13 mouse cellular contexts compared by ENCODE assay signal in the genomic region with DNA sequence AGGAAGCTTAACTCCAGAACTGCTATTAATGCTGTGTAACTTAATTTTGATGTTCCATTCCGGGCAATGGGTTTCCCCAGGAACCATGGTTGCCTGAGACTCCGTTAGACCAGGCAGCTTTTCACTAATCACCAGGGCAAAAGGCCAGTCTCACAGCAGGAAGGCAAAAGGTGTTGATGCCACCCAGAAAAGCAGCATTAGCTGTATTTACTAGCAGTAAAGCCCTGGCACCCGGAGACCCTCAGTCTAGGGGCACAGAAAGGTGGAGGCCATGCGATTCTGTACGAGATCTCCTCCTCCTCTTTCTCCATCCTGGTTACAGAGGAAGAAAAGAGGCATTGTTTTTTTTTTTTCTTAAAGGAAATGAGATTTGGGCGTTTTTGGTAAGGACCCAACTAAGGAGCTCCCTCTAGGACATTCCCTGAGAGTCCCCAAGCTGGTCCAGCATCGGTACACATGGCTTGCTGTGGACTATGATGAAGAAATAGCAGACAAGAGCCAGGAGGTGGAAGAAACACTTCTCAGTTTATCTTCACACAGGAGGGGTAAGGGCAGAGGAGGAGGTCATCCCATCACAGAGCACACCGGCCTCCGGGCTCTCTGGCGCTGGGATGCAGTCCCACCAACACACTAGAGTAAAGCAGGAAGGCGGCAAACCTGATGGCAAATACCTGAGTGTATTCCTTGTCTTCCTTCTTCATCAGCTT. TPM values are rescaled to one million over a fixed set of nuclear protein-coding genes. Genes with fewer than 3 reads are reported as not detected.
DNase-seq lines count a peak whose midpoint lies in the region; ATAC-seq and TF ChIP-seq lines count a peak whose summit lies in the region.
"Had no signal": no experiment of that assay in that cellular context is flagged by ENCODE, and none has a peak within 500 bp of the region (broad histone marks: within the 10 kb centered on the region; RNA-seq: fewer than 3 reads in every experiment).

No protein-coding gene starts in this region.

- no peaks in the 10 kb centered on the region for H3K27me3 ChIP-seq in heart, embryonic 13.5 days (replicated peaks)
- H3K27me3 ChIP-seq in heart, embryonic 12.5 days (replicated peaks), result no peaks in the 10 kb centered on the region
- peaks cover 12% of the 10 kb centered on the region for H3K27me3 ChIP-seq in CH12.LX (replicated peaks)

- TF ChIP-seq EP300 in CH12.LX (IDR thresholded peaks at IDR 0.05; ENCODE audit: low read length), result no peak

- no peak overlapping the region for H3K27ac ChIP-seq in heart, embryonic 13.5 days (replicated peaks)
- H3K27ac ChIP-seq in heart, embryonic 12.5 days (ENCODE audit: poor library complexity, severe bottlenecking), result no peak overlapping the region
- no peak overlapping the region for H3K27ac ChIP-seq in CH12.LX (ENCODE audit: insufficient read depth, low read depth)

- H3K4me3 ChIP-seq in heart, embryonic 13.5 days, result no peak overlapping the region
- no peak overlapping the region for H3K4me3 ChIP-seq in heart, embryonic 12.5 days
- H3K4me3 ChIP-seq in lung, adult 2 months (replicated peaks; ENCODE audit: extremely low read depth, low read depth, low read length), result no peak overlapping the region
- no peak overlapping the region for H3K4me3 ChIP-seq in CH12.LX (replicated peaks in 1 of 3; ENCODE audit: low read depth in 2 of 3, low read length in 2 of 3, poor library complexity in 1 of 3)

- WGBS in heart, embryonic 13.5 days, result 69% methylated on average over 11 of the region's 11 CpGs
- 74% methylated on average over 11 of the region's 11 CpGs for WGBS in heart, embryonic 12.5 days
- WGBS in lung, adult 2 months, result 62% methylated on average over 11 of the region's 11 CpGs

- H3K4me2 ChIP-seq in heart, embryonic 13.5 days, result no peak overlapping the region
- no peak overlapping the region for H3K4me2 ChIP-seq in heart, embryonic 12.5 days
- no peak overlapping the region for H3K4me2 ChIP-seq in CH12.LX (ENCODE audit: insufficient read depth, low read depth, poor library complexity, severe bottlenecking)

- dilution Hi-C loops in CH12.LX (cut with MboI; ENCODE audit: extremely low pct_ligation_motif_present, extremely low pct_unique_long_range_greater_than_20kb, low sequenced_read_pairs), result no loop called here

- H3K9ac ChIP-seq in heart, embryonic 13.5 days, result peak overlapping the region; percentile 82
- H3K9ac ChIP-seq in heart, embryonic 12.5 days, result no peak overlapping the region; the same call in 1 of the 2 replicates
- H3K9ac ChIP-seq in CH12.LX (ENCODE audit: insufficient read depth, low read depth), result no peak overlapping the region

- no peak for ATAC-seq in heart, embryonic 13.5 days (ENCODE audit: extremely low read depth, insufficient number of reproducible peaks, low FRiP score, low TSS enrichment)
- ATAC-seq in heart, embryonic 12.5 days (ENCODE audit: insufficient number of reproducible peaks, low FRiP score), result no peak
- ATAC-seq in CD4-positive, CD25-positive, alpha-beta regulatory T cell, adult 4 months, result no peak
- no peak for ATAC-seq in activated CD4-positive, CD25-positive, alpha-beta regulatory T cell, adult 4 months
- ATAC-seq: intestine, postnatal 0 days had no signal

- no peaks in the 10 kb centered on the region for H3K9me3 ChIP-seq in heart, embryonic 13.5 days
- no peaks in the 10 kb centered on the region for H3K9me3 ChIP-seq in heart, embryonic 12.5 days (replicated peaks)
- H3K9me3 ChIP-seq in CH12.LX (replicated peaks; ENCODE audit: low read length), result peaks cover 23% of the 10 kb centered on the region

- no peak for TF ChIP-seq CTCF in lung, adult 2 months (IDR thresholded peaks at IDR 0.05; ENCODE audit: insufficient read depth, low read length)
- TF ChIP-seq CTCF in CH12.LX (conservative IDR thresholded peaks at IDR 0.05 in 1 of 2, IDR thresholded peaks at IDR 0.05 in 1 of 2; ENCODE audit: low read depth in 2 of 2, low read length in 2 of 2), result no peak

- peaks cover 31% of the 10 kb centered on the region for H3K79me2 ChIP-seq in CH12.LX (replicated peaks; ENCODE audit: control insufficient read depth, extremely low read depth, insufficient read depth, poor library complexity, severe bottlenecking)

- peaks cover 56% of the 10 kb centered on the region for H3K36me3 ChIP-seq in heart, embryonic 13.5 days
- H3K36me3 ChIP-seq in heart, embryonic 12.5 days, result peaks cover 52% of the 10 kb centered on the region
- peaks cover 41 to 54% of the 10 kb centered on the region in 2 experiments for H3K36me3 ChIP-seq in CH12.LX (replicated peaks in 1 of 2; ENCODE audit: control insufficient read depth in 1 of 2, insufficient read depth in 1 of 2, low read length in 1 of 2)

- in situ Hi-C loops in CH12.LX (cut with MboI; ENCODE audit: low pct_ligation_motif_present, low pct_unique_long_range_greater_than_20kb, low sequenced_read_pairs), result loop anchor here (25.0 kb wide), 1 partner anchor 312 kb away; no protein-coding TSS in a partner anchor

- TF ChIP-seq POLR2A in lung, adult 2 months (IDR thresholded peaks at IDR 0.05; ENCODE audit: borderline replicate concordance, extremely low read depth, low read depth, low read length), result no peak
- no peak for TF ChIP-seq POLR2A in CH12.LX (IDR thresholded peaks at IDR 0.05; ENCODE audit: low read depth, low read length)

- peaks cover 34% of the 10 kb centered on the region for H3K4me1 ChIP-seq in heart, embryonic 13.5 days
- peaks cover 23% of the 10 kb centered on the region for H3K4me1 ChIP-seq in heart, embryonic 12.5 days (replicated peaks)
- H3K4me1 ChIP-seq in lung, adult 2 months (ENCODE audit: control insufficient read depth, insufficient read depth, low read length), result peaks cover 7% of the 10 kb centered on the region; the same call in 1 of the 2 replicates
- peaks cover 5 to 20% of the 10 kb centered on the region in 2 experiments for H3K4me1 ChIP-seq in CH12.LX (ENCODE audit: control insufficient read depth in 1 of 2, insufficient read depth in 2 of 2)

- no peak for TF ChIP-seq RAD21 in CH12.LX (IDR thresholded peaks at IDR 0.05; ENCODE audit: low read depth, low read length)

- DNase-seq in lung, adult 2 months, result peak; percentile 7
- DNase-seq in lung, postnatal 25 days (ENCODE audit: low spot score), result no peak
- no peak for DNase-seq in CH12.LX (ENCODE audit: extremely low read depth)
- peak; percentile 6 for DNase-seq in T-cell, adult 2 months (ENCODE audit: low spot score)

TF ChIP-seq in CH12.LX, 34 proteins besides CTCF, POLR2A, EP300 and RAD21:
- TF ChIP-seq BHLHE40 (IDR thresholded peaks at IDR 0.05; ENCODE audit: low read depth, low read length) (no peak), MXI1 (IDR thresholded peaks at IDR 0.05; ENCODE audit: low read depth, low read length) (no peak), MAFK (IDR thresholded peaks at IDR 0.05; ENCODE audit: insufficient replicate concordance, low read length) (0 out of 2 replicates have a peak, but pooled peaks have one; percentile 12), NELFE (IDR thresholded peaks at IDR 0.05; ENCODE audit: low read depth, low read length) (0 out of 2 replicates have a peak, but pooled peaks have one; percentile 27), SIN3A (IDR thresholded peaks at IDR 0.05; ENCODE audit: low read length) (peak; percentile 37; the same call in 1 of the 2 replicates), MAZ (IDR thresholded peaks at IDR 0.05; ENCODE audit: low read depth, low read length) (no peak), USF1 (IDR thresholded peaks at IDR 0.05; ENCODE audit: low read depth, low read length) (no peak), ETS1 (conservative IDR thresholded peaks at IDR 0.05; ENCODE audit: low read depth, low read length) (no peak), KAT2A (IDR thresholded peaks at IDR 0.05; ENCODE audit: insufficient replicate concordance, low read length) (no peak), POLR2AphosphoS2 (IDR thresholded peaks at IDR 0.05; ENCODE audit: low read depth, low read length) (no peak)

RNA-seq across cellular contexts. Expression of a gene that starts 2.9 kb away (rescaled TPM):
- 102 and 106 TPM in 2 replicates for polyA plus RNA-seq in heart, embryonic 13.5 days (2015; fragmentation: Nextera tagmentation; extraction: Ambion mirVana)
- polyA plus RNA-seq in heart, embryonic 12.5 days (2016; fragmentation: Nextera tagmentation; extraction: Ambion mirVana), result 141 TPM in 2 replicates
- polyA plus RNA-seq in lung, adult 2 months (2012; rRNA removed), result 29.4 and 32.1 TPM in 2 replicates
- total RNA-seq in CH12.LX (2012; rRNA removed) (65.2 and 69.8 TPM in 2 replicates), CH12.LX (2014; rRNA removed) (74.1 and 80.8 TPM in 2 replicates)
- 64.8 and 67.6 TPM in 2 replicates for polyA plus RNA-seq in CH12.LX (2012; ENCODE audit: insufficient read length, low read depth)
- polyA plus RNA-seq in CD4-positive, CD25-positive, alpha-beta regulatory T cell, adult 4 months (2017; shearing (Covaris generic)), result 10 to 100 TPM; 56.6 to 72.9 TPM
- polyA plus RNA-seq in activated CD4-positive, CD25-positive, alpha-beta regulatory T cell, adult 4 months (2017; shearing (Covaris generic)), result 10 to 100 TPM; 38.2 to 70.5 TPM

RNA-seq across cellular contexts. Expression of a gene that starts 2.9 kb away (rescaled TPM):
- 0.03 and 0.04 TPM in 2 replicates for polyA plus RNA-seq in heart, embryonic 13.5 days (2015; fragmentation: Nextera tagmentation; extraction: Ambion mirVana)
- 0.05 TPM in 1 of 2 replicates, not detected in the other for polyA plus RNA-seq in heart, embryonic 12.5 days (2016; fragmentation: Nextera tagmentation; extraction: Ambion mirVana)
- polyA plus RNA-seq in lung, adult 2 months (2012; rRNA removed), result not detected in 2 replicates
- total RNA-seq in CH12.LX (2012; rRNA removed), result not detected in 2 replicates
- total RNA-seq in CH12.LX (2014; rRNA removed), result not detected in 2 replicates
- not detected in 2 replicates for polyA plus RNA-seq in CH12.LX (2012; ENCODE audit: insufficient read length, low read depth)
- not detected for polyA plus RNA-seq in CD4-positive, CD25-positive, alpha-beta regulatory T cell, adult 4 months (2017; shearing (Covaris generic))
- not detected for polyA plus RNA-seq in activated CD4-positive, CD25-positive, alpha-beta regulatory T cell, adult 4 months (2017; shearing (Covaris generic))
- total RNA-seq: gastrocnemius, adult 18-20 months; heart, postnatal 36 days had no signal
- polyA plus RNA-seq: intestine, postnatal 0 days had no signal

RNA-seq across cellular contexts. Expression of a gene that starts 47.7 kb away (rescaled TPM):
- polyA plus RNA-seq in heart, embryonic 13.5 days (2015; fragmentation: Nextera tagmentation; extraction: Ambion mirVana), result 0.33 and 0.50 TPM in 2 replicates
- 0.56 and 0.83 TPM in 2 replicates for polyA plus RNA-seq in heart, embryonic 12.5 days (2016; fragmentation: Nextera tagmentation; extraction: Ambion mirVana)
- polyA plus RNA-seq in lung, adult 2 months (2012; rRNA removed), result 0.17 and 0.20 TPM in 2 replicates
- total RNA-seq in CH12.LX (2012; rRNA removed), result 0.13 and 0.17 TPM in 2 replicates
- not detected in 2 replicates for total RNA-seq in CH12.LX (2014; rRNA removed)
- 0.78 and 1.0 TPM in 2 replicates for polyA plus RNA-seq in CH12.LX (2012; ENCODE audit: insufficient read length, low read depth)
- 1 to 10 TPM; 1.4 to 1.6 TPM for polyA plus RNA-seq in CD4-positive, CD25-positive, alpha-beta regulatory T cell, adult 4 months (2017; shearing (Covaris generic))
- 1 to 10 TPM; 1.4 to 2.5 TPM for polyA plus RNA-seq in activated CD4-positive, CD25-positive, alpha-beta regulatory T cell, adult 4 months (2017; shearing (Covaris generic))
- total RNA-seq: gastrocnemius, adult 18-20 months; heart, postnatal 36 days; midbrain, postnatal 0 days had no signal
- polyA plus RNA-seq: cortical plate, adult 2 months had no signal

Comparison
In these comparisons a context has a peak if more than half of its experiments do, and no peak if none do; other contexts are left out.
1. DNase-seq: peak in lung, adult 2 months (single experiment) and T-cell, adult 2 months (single experiment); none in lung, postnatal 25 days (single experiment) and CH12.LX (single experiment).